Mouse (Mus musculus): Measurements from ENCODE around the gene Timp4.

DNA sequence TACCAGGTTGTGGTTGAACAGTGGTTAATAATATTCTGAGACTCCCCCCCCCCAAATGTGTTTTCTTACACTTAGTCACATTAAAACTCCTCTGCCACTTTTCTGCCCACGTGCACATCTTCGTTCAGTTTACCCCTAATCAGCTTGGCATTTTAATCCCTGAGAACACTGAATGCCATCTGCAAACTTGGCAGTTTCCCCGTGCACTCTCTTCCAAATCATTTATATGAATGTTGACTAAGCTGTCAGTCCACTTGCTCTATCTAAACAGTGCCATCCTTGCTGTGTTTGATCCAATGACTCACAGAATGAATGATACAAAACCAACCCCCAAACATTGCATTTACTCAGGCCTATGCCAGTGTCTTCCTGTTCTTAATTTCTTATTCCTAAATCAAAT is 26.5 kb downstream of the Timp4 start:
- TF ChIP-seq CTCF (IDR thresholded peaks at IDR 0.05; ENCODE audit: extremely low read depth, insufficient read depth, low read length): no peak
- TF ChIP-seq POLR2A (IDR thresholded peaks at IDR 0.05; ENCODE audit: extremely low read depth, insufficient read depth, low read length): no peak
